Comparison of ENCODE assay signal across 13 mouse cellular contexts in the genomic region with DNA sequence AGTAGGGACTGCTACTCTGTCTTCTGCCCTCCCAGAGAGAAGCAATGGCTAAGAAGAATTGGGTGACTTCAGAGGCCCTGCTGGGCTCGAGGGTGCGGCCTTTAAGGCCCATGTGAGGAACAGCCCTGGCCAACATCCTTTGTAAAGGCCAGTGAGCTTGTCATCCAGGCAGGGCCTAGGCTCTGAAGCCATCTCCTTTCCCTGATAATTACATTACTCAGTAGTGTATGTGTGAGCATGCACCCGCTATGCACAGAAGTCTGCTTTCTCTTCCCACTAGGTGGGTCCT. TPM values are rescaled to one million over a fixed set of nuclear protein-coding genes. Genes with fewer than 3 reads are reported as not detected.
DNase-seq lines count a peak whose midpoint lies in the region; ATAC-seq and TF ChIP-seq lines count a peak whose summit lies in the region.
"Had no signal": no experiment of that assay in that cellular context is flagged by ENCODE, and none has a peak within 500 bp of the region (broad histone marks: within the 10 kb centered on the region; RNA-seq: fewer than 3 reads in every experiment).

No protein-coding gene starts in this region.

- no peak overlapping the region for H3K4me3 ChIP-seq in limb, embryonic 15.5 days
- H3K4me3 ChIP-seq in limb, embryonic 10.5 days = no peak overlapping the region
- no peak overlapping the region for H3K4me3 ChIP-seq in forebrain, postnatal 0 days (ENCODE audit: low read depth, low read length)
- peak overlapping the region; percentile 32 for H3K4me3 ChIP-seq in midbrain, embryonic 10.5 days
- no peak overlapping the region for H3K4me3 ChIP-seq in stomach, embryonic 15.5 days (replicated peaks)
- H3K4me3 ChIP-seq: limb, embryonic 12.5 days had no signal

- no peak overlapping the region for H3K9ac ChIP-seq in limb, embryonic 15.5 days
- H3K9ac ChIP-seq in forebrain, postnatal 0 days = no peak overlapping the region
- no peak overlapping the region for H3K9ac ChIP-seq in stomach, embryonic 15.5 days
- H3K9ac ChIP-seq: limb, embryonic 12.5 days had no signal

- intact Hi-C loops in gastrocnemius, postnatal 36 days (cut with DNase I) = no loop called here

- no peak for DNase-seq in limb, embryonic 10.5 days (ENCODE audit: low spot score)
- no peak for DNase-seq in forebrain, postnatal 0 days
- DNase-seq in midbrain, embryonic 10.5 days (ENCODE audit: low spot score) = no peak
- no peak for DNase-seq in gastrocnemius, postnatal 36 days
- no peak for DNase-seq in lung, postnatal 4 days

- no peaks in the 10 kb centered on the region for H3K27me3 ChIP-seq in limb, embryonic 15.5 days
- peaks cover 12% of the 10 kb centered on the region; the same call in 1 of the 2 replicates for H3K27me3 ChIP-seq in limb, embryonic 10.5 days (ENCODE audit: low read depth, poor library complexity, severe bottlenecking)
- no peaks in the 10 kb centered on the region for H3K27me3 ChIP-seq in forebrain, postnatal 0 days (ENCODE audit: insufficient read depth, low read length)
- H3K27me3 ChIP-seq in midbrain, embryonic 10.5 days (ENCODE audit: low read depth, poor library complexity, severe bottlenecking) = peaks cover 56% of the 10 kb centered on the region
- H3K27me3 ChIP-seq in stomach, embryonic 15.5 days (replicated peaks) = no peaks in the 10 kb centered on the region

- no peak overlapping the region for H3K4me2 ChIP-seq in limb, embryonic 15.5 days
- H3K4me2 ChIP-seq in forebrain, postnatal 0 days (ENCODE audit: low read depth) = no peak overlapping the region; the same call in 1 of the 2 replicates
- no peak overlapping the region for H3K4me2 ChIP-seq in stomach, embryonic 15.5 days
- H3K4me2 ChIP-seq: limb, embryonic 12.5 days had no signal

- H3K9me3 ChIP-seq in limb, embryonic 15.5 days = no peaks in the 10 kb centered on the region
- H3K9me3 ChIP-seq in limb, embryonic 10.5 days (replicated peaks) = no peaks in the 10 kb centered on the region
- H3K9me3 ChIP-seq in forebrain, postnatal 0 days (ENCODE audit: low read length) = no peaks in the 10 kb centered on the region
- no peaks in the 10 kb centered on the region for H3K9me3 ChIP-seq in midbrain, embryonic 10.5 days (replicated peaks)
- no peaks in the 10 kb centered on the region for H3K9me3 ChIP-seq in stomach, embryonic 15.5 days
- H3K9me3 ChIP-seq: limb, embryonic 12.5 days had no signal

- ATAC-seq in limb, embryonic 15.5 days (ENCODE audit: insufficient number of reproducible peaks, low FRiP score, low TSS enrichment, low read depth) = no peak
- no peak; the same call in 1 of the 2 replicates for ATAC-seq in forebrain, postnatal 0 days
- no peak for ATAC-seq in stomach, embryonic 15.5 days (ENCODE audit: insufficient read depth, low FRiP score, low read depth)
- ATAC-seq: activated CD4-positive, CD25-positive, alpha-beta regulatory T cell, adult 4 months had no signal

- TF ChIP-seq CTCF in forebrain, postnatal 0 days (IDR thresholded peaks at IDR 0.05; ENCODE audit: low read depth) = no peak

- 84% methylated on average over 3 of the region's 3 CpGs for WGBS in limb, embryonic 15.5 days
- 77% methylated on average over 3 of the region's 3 CpGs for WGBS in limb, embryonic 10.5 days
- WGBS in forebrain, postnatal 0 days = 50% methylated on average over 3 of the region's 3 CpGs
- 50% methylated on average over 3 of the region's 3 CpGs for WGBS in midbrain, embryonic 10.5 days
- WGBS in stomach, embryonic 15.5 days = 77% methylated on average over 3 of the region's 3 CpGs

- no peaks in the 10 kb centered on the region for H3K36me3 ChIP-seq in limb, embryonic 15.5 days
- H3K36me3 ChIP-seq in limb, embryonic 10.5 days = no peaks in the 10 kb centered on the region
- H3K36me3 ChIP-seq in forebrain, postnatal 0 days (ENCODE audit: insufficient read depth) = no peaks in the 10 kb centered on the region
- 0 out of 2 replicates have a peak, but pooled peaks cover 3% of the 10 kb centered on the region for H3K36me3 ChIP-seq in midbrain, embryonic 10.5 days
- no peaks in the 10 kb centered on the region for H3K36me3 ChIP-seq in stomach, embryonic 15.5 days
- H3K36me3 ChIP-seq: limb, embryonic 12.5 days had no signal

- 0 out of 2 replicates have a peak overlapping the region, but pooled peaks have one; percentile 22 for H3K27ac ChIP-seq in limb, embryonic 15.5 days
- H3K27ac ChIP-seq in limb, embryonic 10.5 days = no peak overlapping the region
- peak overlapping the region; percentile 69 for H3K27ac ChIP-seq in forebrain, postnatal 0 days (ENCODE audit: low read depth, low read length)
- H3K27ac ChIP-seq in midbrain, embryonic 10.5 days (replicated peaks) = peak overlapping the region; percentile 86
- H3K27ac ChIP-seq in stomach, embryonic 15.5 days = peak overlapping the region; percentile 59
- H3K27ac ChIP-seq: limb, embryonic 12.5 days had no signal

- H3K4me1 ChIP-seq in limb, embryonic 15.5 days = peaks cover 25% of the 10 kb centered on the region
- peaks cover 20% of the 10 kb centered on the region for H3K4me1 ChIP-seq in limb, embryonic 10.5 days
- H3K4me1 ChIP-seq in forebrain, postnatal 0 days (ENCODE audit: insufficient read depth) = peaks cover 17% of the 10 kb centered on the region
- H3K4me1 ChIP-seq in midbrain, embryonic 10.5 days = peaks cover 89% of the 10 kb centered on the region
- H3K4me1 ChIP-seq in stomach, embryonic 15.5 days = peaks cover 26% of the 10 kb centered on the region

RNA-seq across cellular contexts. Expression of gene Rfx2, which starts 15.8 kb away (rescaled TPM):
- 6.0 and 6.1 TPM in 2 replicates for polyA plus RNA-seq in limb, embryonic 15.5 days (2015; fragmentation: Nextera tagmentation; extraction: Ambion mirVana)
- 3.2 and 4.5 TPM in 2 replicates for polyA plus RNA-seq in limb, embryonic 10.5 days (2016; fragmentation: Nextera tagmentation; extraction: Ambion mirVana)
- 2.4 and 3.6 TPM in 2 replicates for total RNA-seq in forebrain, postnatal 0 days (2014; rRNA removed)
- polyA plus RNA-seq in forebrain, postnatal 0 days (2015; fragmentation: Nextera tagmentation; extraction: Ambion mirVana) = 2.2 and 3.4 TPM in 2 replicates
- 9.8 TPM in 2 replicates for polyA plus RNA-seq in midbrain, embryonic 10.5 days (2016; fragmentation: Nextera tagmentation; extraction: Ambion mirVana)
- 6.1 and 6.6 TPM in 2 replicates for polyA plus RNA-seq in stomach, embryonic 15.5 days (2015; fragmentation: Nextera tagmentation; extraction: Ambion mirVana)
- 1 to 10 TPM; 1.8 to 2.5 TPM for total RNA-seq in gastrocnemius, postnatal 36 days (2021)

RNA-seq across cellular contexts. Expression of gene Prr22, which starts 45.0 kb away (rescaled TPM):
- 0.72 and 1.00 TPM in 2 replicates for polyA plus RNA-seq in limb, embryonic 15.5 days (2015; fragmentation: Nextera tagmentation; extraction: Ambion mirVana)
- polyA plus RNA-seq in limb, embryonic 10.5 days (2016; fragmentation: Nextera tagmentation; extraction: Ambion mirVana) = 1.5 and 2.2 TPM in 2 replicates
- total RNA-seq in forebrain, postnatal 0 days (2014; rRNA removed) = 0.69 and 0.71 TPM in 2 replicates
- 0.14 and 0.25 TPM in 2 replicates for polyA plus RNA-seq in forebrain, postnatal 0 days (2015; fragmentation: Nextera tagmentation; extraction: Ambion mirVana)
- polyA plus RNA-seq in midbrain, embryonic 10.5 days (2016; fragmentation: Nextera tagmentation; extraction: Ambion mirVana) = 1.5 and 2.2 TPM in 2 replicates
- polyA plus RNA-seq in stomach, embryonic 15.5 days (2015; fragmentation: Nextera tagmentation; extraction: Ambion mirVana) = 1.3 and 1.4 TPM in 2 replicates
- total RNA-seq in gastrocnemius, postnatal 36 days (2021) = under 1 TPM in 1 of 2 experiments, not detected in 1; 0.12 TPM

RNA-seq across cellular contexts. Expression of gene Dus3l, which starts 50.4 kb away (rescaled TPM):
- 43.9 and 45.5 TPM in 2 replicates for polyA plus RNA-seq in limb, embryonic 15.5 days (2015; fragmentation: Nextera tagmentation; extraction: Ambion mirVana)
- polyA plus RNA-seq in limb, embryonic 10.5 days (2016; fragmentation: Nextera tagmentation; extraction: Ambion mirVana) = 46.0 and 50.3 TPM in 2 replicates
- total RNA-seq in forebrain, postnatal 0 days (2014; rRNA removed) = 75.1 and 75.3 TPM in 2 replicates
- polyA plus RNA-seq in forebrain, postnatal 0 days (2015; fragmentation: Nextera tagmentation; extraction: Ambion mirVana) = 70.4 and 79.9 TPM in 2 replicates
- polyA plus RNA-seq in midbrain, embryonic 10.5 days (2016; fragmentation: Nextera tagmentation; extraction: Ambion mirVana) = 44.7 and 45.6 TPM in 2 replicates
- 40.1 and 48.2 TPM in 2 replicates for polyA plus RNA-seq in stomach, embryonic 15.5 days (2015; fragmentation: Nextera tagmentation; extraction: Ambion mirVana)
- 10 to 100 TPM; 13.4 to 16.1 TPM for total RNA-seq in gastrocnemius, postnatal 36 days (2021)

RNA-seq across cellular contexts. Expression of gene Nrtn, which starts 57.7 kb away (rescaled TPM):
- 15.2 and 20.5 TPM in 2 replicates for polyA plus RNA-seq in limb, embryonic 15.5 days (2015; fragmentation: Nextera tagmentation; extraction: Ambion mirVana)
- 10.8 and 12.7 TPM in 2 replicates for polyA plus RNA-seq in limb, embryonic 10.5 days (2016; fragmentation: Nextera tagmentation; extraction: Ambion mirVana)
- 1.9 and 5.4 TPM in 2 replicates for total RNA-seq in forebrain, postnatal 0 days (2014; rRNA removed)
- polyA plus RNA-seq in forebrain, postnatal 0 days (2015; fragmentation: Nextera tagmentation; extraction: Ambion mirVana) = 2.7 and 2.8 TPM in 2 replicates
- polyA plus RNA-seq in midbrain, embryonic 10.5 days (2016; fragmentation: Nextera tagmentation; extraction: Ambion mirVana) = 4.1 and 5.6 TPM in 2 replicates
- polyA plus RNA-seq in stomach, embryonic 15.5 days (2015; fragmentation: Nextera tagmentation; extraction: Ambion mirVana) = 13.3 and 14.7 TPM in 2 replicates
- total RNA-seq in gastrocnemius, postnatal 36 days (2021) = 1 to 10 TPM; 4.1 to 5.0 TPM
- total RNA-seq: neutrophil, adult 5-6 weeks had no signal
- polyA plus RNA-seq: activated CD4-positive, CD25-positive, alpha-beta regulatory T cell, adult 4 months had no signal

RNA-seq across cellular contexts. Expression of gene Acsbg2, which starts 59.2 kb away (rescaled TPM):
- polyA plus RNA-seq in limb, embryonic 15.5 days (2015; fragmentation: Nextera tagmentation; extraction: Ambion mirVana) = 0.06 TPM in 1 of 2 replicates, not detected in the other
- not detected in 2 replicates for polyA plus RNA-seq in limb, embryonic 10.5 days (2016; fragmentation: Nextera tagmentation; extraction: Ambion mirVana)
- total RNA-seq in forebrain, postnatal 0 days (2014; rRNA removed) = not detected in 2 replicates
- not detected in 2 replicates for polyA plus RNA-seq in forebrain, postnatal 0 days (2015; fragmentation: Nextera tagmentation; extraction: Ambion mirVana)
- polyA plus RNA-seq in midbrain, embryonic 10.5 days (2016; fragmentation: Nextera tagmentation; extraction: Ambion mirVana) = not detected in 2 replicates
- not detected in 2 replicates for polyA plus RNA-seq in stomach, embryonic 15.5 days (2015; fragmentation: Nextera tagmentation; extraction: Ambion mirVana)
- total RNA-seq in gastrocnemius, postnatal 36 days (2021) = not detected
- total RNA-seq: neutrophil, adult 5-6 weeks had no signal
- polyA plus RNA-seq: large intestine, adult 2 months; limb, embryonic 12.5 days; lung, postnatal 0 days; thymus, postnatal 0 days had no signal
